Mouse (Mus musculus) Muller cell, postnatal 12 days (primary cell): ENCODE data around the gene Dnajb3.
"Not testable (repeated sequence)": the region's sequence is repeated elsewhere in the genome, so short reads cannot be mapped to it uniquely, and the experiment has no call there.

ENCODE experiments used
- DNase-seq: peaks from one replicate; pipeline ENCODE4 v3.0.0-alpha.2; 2015; ENCODE audit errors: inconsistent ontology term

Dnajb3 gene

GRCm38 (mm10) chr1:88215466-88216380 lies 10.1 kb upstream of the Dnajb3 start:
- DNase-seq = peak; percentile 9

GRCm38 (mm10) chr1:88214462-88214952 lies 8.9 kb upstream of the Dnajb3 start:
- peak; percentile 13 for DNase-seq

GRCm38 (mm10) chr1:88213766-88214461 lies 8.3 kb upstream of the Dnajb3 start:
- peak; percentile 15 for DNase-seq

GRCm38 (mm10) chr1:88213061-88213460 lies 7.5 kb upstream of the Dnajb3 start:
- peak; percentile 12 for DNase-seq

- DNase-seq = peak; percentile 17
Measured at GRCm38 (mm10) chr1:88212341-88213045, 6.9 kb upstream of the Dnajb3 start.

GRCm38 (mm10) chr1:88211812-88212211 lies 6.2 kb upstream of the Dnajb3 start, which contains the start of gene Ugt1a1:
Gene Ugt1a1, plus strand, starts transcription at chr1:88211959.
- DNase-seq = no peak

- DNase-seq = no peak
Measured at GRCm38 (mm10) chr1:88206843-88207479, 1.4 kb upstream of the Dnajb3 start.

- DNase-seq = no peak
Measured at GRCm38 (mm10) chr1:88200456-88200855, 5.1 kb downstream of the Dnajb3 start, which contains the start of gene Ugt1a2. Gene Ugt1a2, plus strand, starts transcription at chr1:88200601.

- DNase-seq = no peak
Measured at GRCm38 (mm10) chr1:88199996-88200395, 5.6 kb downstream of the Dnajb3 start.

- DNase-seq = no peak
Measured at GRCm38 (mm10) chr1:88197443-88197842, 8.1 kb downstream of the Dnajb3 start.

- DNase-seq = no peak
Measured at GRCm38 (mm10) chr1:88195687-88196086, 9.9 kb downstream of the Dnajb3 start.

GRCm38 (mm10) chr1:88192136-88192535 lies 13.4 kb downstream of the Dnajb3 start:
- no peak for DNase-seq

GRCm38 (mm10) chr1:88186325-88186935 lies 19.2 kb downstream of the Dnajb3 start:
- no peak for DNase-seq

GRCm38 (mm10) chr1:88179657-88180056 lies 25.9 kb downstream of the Dnajb3 start:
- DNase-seq = no peak

GRCm38 (mm10) chr1:88172190-88172589 lies 33.4 kb downstream of the Dnajb3 start:
- DNase-seq = not testable (repeated sequence)

- DNase-seq = no peak
Measured at GRCm38 (mm10) chr1:88165711-88166110, 39.9 kb downstream of the Dnajb3 start, which contains the start of gene Ugt1a5. Gene Ugt1a5, plus strand, starts transcription at chr1:88166012.

GRCm38 (mm10) chr1:88158430-88158829 lies 47.2 kb downstream of the Dnajb3 start:
- no peak for DNase-seq
